Mouse (Mus musculus) adrenal gland, adult 10 weeks (tissue): Measurements from ENCODE around the gene Ptpn13. TPM values are rescaled to one million over a fixed set of nuclear protein-coding genes. Genes with fewer than 3 reads are reported as not detected.

ENCODE experiments used
- polyA plus RNA-seq: library from polyadenylated mRNA; stranded (reverse); fragments of 350-450 nt; fragmentation: Illumina TruSeq; extraction: RNeasy Lipid Tissue Mini Kit (QIAGEN cat#74804); gene quantifications from one replicate; pipeline ENCODE4 v1.2.3, GENCODE M21; 2014; ENCODE audit warnings: low read depth, low replicate concordance

Ptpn13 gene
- polyA plus RNA-seq = 7.6 TPM

GRCm38 (mm10) chr5:103424678-103425319, at the start of gene Ptpn13:
Gene Ptpn13 (plus strand): TSS chr5:103425192.

DNA sequence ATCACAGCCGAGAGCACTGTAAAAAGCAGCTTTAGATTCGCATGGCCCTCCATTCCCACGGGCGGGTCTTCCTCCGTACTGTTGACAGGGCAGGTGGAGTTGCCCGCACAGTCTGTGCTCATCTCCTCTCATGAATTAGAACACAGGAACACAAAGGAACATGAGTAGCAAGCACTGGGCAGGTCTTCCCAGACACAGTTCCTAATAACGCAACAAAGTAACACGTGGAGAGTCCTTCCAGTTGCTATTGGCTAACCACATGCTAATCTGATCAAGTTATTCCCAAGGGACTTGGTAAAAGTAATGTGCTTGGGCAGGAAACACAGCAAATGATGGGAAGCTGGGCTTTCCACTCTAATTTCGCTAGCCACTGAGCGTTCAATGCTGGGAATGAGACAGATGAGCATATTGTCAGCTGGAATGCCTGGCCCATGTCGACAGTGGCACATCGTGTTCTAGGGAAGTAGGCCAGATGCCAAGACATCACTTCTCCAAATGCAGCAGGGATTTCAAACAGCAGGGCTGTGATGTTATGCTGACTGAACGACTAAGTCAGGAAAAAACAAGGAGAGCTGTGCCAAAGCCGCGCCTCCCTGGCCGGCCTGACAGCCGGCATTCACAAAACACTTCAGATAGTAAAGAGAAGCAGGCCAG, 204.2 kb downstream of the Ptpn13 start, which contains the start of gene Slc10a6:
Slc10a6 (minus strand) TSS at position 293 of the 654 bp plus-strand sequence.

Other genes with a start within 250 kb of the Ptpn13 start
- gene Mapk10, start 213.9 kb upstream of the Ptpn13 start, polyA plus RNA-seq = 5.1 TPM
- 2.0 TPM for gene Slc10a6, start 204.2 kb downstream of the Ptpn13 start, polyA plus RNA-seq
- not detected for gene 1700016H13Rik, start 230.8 kb downstream of the Ptpn13 start, polyA plus RNA-seq